Mouse (Mus musculus) cerebellum, adult 2 months (tissue): ENCODE data around the gene Cirbp.

Experiments
- CTCF ChIP-seq: fragments of 200-500 bp; IDR thresholded peaks from 2 replicates; pipeline ENCODE4 v1.5.1; 2011; ENCODE audit warnings: low read depth, mild to moderate bottlenecking, control low read depth, low read length, moderate library complexity, borderline replicate concordance; ENCODE audit not compliant: insufficient read depth
- POLR2A ChIP-seq: fragments of 200-500 bp; IDR thresholded peaks from 2 replicates; pipeline ENCODE4 v1.6.1; 2011; ENCODE audit warnings: low read length, control low read depth, borderline replicate concordance; ENCODE audit not compliant: insufficient read depth

DNA sequence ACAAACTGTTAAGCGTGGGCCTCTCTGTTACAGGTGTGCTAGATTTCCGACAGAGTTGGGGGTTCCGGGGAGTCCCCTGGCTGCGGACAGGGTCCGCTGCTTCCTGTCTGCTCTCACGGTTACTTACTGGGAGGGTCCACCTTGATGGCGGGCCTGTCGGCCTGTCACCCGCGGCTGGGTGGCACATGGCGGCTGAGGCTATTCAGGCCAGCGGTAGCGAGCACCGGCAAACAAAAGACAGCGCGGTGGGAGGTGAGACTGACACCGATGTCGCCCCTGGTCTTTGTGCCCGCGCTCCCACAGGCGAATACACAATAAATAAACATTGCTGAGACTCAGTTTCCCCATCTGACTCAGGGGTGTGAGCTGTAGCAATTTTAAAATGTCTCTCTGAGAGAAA is 24.2 kb downstream of the Cirbp start:
- TF ChIP-seq CTCF (no peak), POLR2A (no peak)
